Mouse (Mus musculus) c-Kit-positive CD71-positive TER-119-negative erythroid progenitor cells, embryonic 14.5 days (primary cell): Measurements from ENCODE around the gene Znrd1as.

Experiments
- DNase-seq: peaks from one replicate; pipeline ENCODE4 v3.0.0-alpha.2; 2013; ENCODE audit warnings: low read depth

Gene Znrd1as

GRCm38 (mm10) chr17:36957999-36958743 is at the start of gene Znrd1as, which contains the start of gene Znrd1:
Znrd1as (plus strand) TSS chr17:36958592.
Znrd1 (minus strand) TSS chr17:36958559.
- DNase-seq = peak; percentile 94

DNA sequence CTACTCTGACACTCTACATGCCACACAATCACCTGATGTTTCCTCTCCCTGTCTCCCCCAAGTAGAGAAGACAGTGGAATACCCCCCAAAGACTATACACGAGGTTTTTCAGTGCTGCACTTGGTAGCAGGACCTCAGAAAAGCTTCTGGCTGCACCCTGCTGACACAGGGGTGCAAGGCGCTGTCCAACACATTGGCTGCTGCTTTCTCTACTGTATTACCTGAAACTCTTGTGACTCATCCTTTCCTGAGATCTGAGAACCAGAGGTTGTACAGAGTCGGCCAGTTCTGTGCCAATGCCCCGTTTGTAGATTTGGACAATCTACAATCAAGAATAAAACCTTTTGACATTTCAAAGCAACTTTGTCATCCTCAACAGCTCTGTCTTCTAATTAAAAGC is 48.6 kb upstream of the Znrd1as start:
- no peak for DNase-seq

DNA sequence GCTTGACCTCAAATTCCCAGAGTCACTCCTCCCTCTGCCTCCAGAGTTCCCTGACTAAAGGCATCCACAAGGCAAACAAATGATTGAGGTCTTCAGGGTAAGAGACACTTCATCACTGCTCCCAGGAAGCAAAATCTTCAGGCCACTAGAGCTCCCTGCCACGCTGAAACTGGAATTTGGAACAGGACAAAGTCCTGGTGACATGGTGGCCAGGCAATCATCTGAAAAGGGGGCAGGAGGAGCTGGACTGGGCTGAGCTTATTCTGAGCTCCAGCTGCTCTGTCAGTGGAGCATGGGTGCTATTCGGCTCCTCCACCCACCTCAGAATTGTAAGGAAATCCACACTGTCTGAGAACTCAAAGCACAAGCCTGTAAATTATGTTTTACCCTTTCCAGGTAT is 46.4 kb upstream of the Znrd1as start:
- DNase-seq = no peak

DNA sequence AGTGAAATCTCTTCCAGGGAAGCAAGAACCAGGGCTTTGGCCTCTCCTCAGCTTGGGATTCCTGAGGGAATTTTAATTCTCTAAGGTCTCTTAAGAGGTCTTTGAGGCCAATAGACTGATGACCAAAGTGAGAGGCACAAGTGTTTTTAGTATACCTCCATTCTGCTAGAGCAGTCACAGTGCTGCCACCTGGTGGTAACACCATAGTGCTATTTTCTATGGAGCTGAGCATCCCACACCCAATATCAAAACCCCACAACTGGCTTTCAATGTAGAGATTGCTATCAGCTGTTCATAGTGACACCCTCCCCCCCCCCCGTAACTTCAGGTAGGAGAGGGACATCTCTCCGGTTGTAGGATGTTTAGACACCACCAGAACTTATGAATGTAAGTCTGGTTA is 44.3 kb upstream of the Znrd1as start:
- DNase-seq = peak; percentile 61

DNA sequence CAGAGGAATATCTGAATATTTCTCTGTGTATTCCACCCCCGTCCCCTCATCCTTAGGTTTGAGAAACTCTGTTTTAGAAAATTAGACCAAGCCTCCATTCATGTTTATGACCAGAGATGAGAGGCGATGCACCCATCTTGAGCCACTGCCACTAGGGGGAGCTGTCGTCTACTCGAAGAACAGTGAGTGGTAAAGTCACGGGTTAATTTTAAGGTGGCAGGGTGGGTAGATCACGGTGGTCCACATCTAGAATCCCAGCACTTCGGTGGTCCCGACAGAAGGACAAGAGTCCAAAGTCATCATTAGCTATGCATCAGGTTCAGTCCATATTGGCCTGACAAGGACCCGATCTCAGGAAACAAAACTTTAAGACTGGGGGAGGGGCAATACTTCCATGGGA is 43.3 kb upstream of the Znrd1as start:
- DNase-seq = peak; percentile 37

DNA sequence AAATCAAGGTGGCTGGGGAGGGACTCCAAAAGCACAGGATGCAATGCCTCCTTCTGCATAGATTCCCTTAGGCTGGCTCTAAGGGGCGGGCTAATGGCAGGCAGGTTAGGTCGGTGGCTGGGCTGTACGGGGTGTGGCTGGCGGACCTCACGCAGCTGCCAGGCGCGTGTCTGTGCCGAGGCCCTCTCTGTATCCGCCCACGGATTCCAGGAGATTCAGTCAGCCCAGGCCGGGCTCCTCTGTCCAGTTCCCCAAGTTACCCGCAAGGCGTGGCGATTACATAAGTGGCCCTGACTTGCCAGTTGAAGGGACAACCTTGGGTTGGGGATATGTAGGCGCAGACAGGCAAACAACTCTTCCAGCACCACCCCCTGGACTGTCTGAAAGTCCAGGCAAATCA is 38.2 kb upstream of the Znrd1as start:
- no peak for DNase-seq

- DNase-seq = no peak
Measured at GRCm38 (mm10) chr17:36922715-36923114, 35.7 kb upstream of the Znrd1as start.

DNA sequence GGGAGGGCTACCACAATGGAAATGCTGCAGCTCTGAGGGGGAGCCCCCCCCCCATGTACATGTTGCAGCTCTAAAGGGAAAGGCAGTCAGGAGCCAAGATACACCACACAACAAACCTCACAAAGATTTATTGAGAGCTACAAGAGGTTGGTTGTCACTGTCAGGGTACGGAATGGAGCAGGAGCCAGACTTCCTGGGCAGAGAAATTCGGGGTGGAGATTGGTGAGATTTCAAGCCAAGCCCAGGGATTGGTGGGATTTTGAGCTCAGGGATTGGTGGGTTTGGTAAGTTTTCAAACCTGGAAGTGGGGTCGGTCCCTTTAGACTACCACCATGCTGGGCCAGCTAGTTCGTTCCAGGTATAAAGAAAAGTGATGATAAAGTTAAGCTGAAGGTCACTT is 34.9 kb upstream of the Znrd1as start:
- no peak for DNase-seq

- DNase-seq = no peak
Measured at GRCm38 (mm10) chr17:36927496-36928120, 30.8 kb upstream of the Znrd1as start.

DNA sequence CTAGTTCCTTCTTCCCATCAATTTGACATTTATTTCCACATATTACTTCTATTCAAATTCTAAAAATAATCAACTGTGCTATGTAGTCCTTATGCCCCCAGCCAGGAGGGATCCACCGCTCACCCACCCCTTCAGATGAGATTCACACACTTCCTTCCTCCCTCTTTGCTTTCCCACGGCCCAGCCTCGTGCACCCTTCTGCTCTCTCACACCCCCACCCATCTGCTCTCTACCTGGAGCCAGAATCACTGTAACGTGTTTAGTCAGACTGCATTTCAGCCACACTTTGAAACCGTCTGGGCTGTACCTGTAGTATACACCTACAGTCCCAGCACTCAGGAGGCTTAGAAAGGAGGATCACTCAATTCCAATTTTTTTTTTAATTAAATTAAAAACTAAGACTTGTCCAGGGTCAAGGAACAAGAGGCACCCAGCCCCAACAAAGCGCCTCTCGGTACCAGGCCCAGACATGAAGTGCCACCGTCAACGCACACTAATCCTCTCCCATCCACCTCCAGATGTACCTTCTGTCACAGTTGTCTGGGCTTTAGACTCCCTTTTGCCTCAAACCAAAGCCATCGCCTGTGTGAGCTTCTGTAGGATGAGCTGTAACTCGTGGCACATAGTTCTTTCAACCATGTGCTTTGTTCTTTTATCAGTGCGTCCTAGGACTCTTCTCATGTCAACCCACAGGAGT is 29.0 kb upstream of the Znrd1as start:
- no peak for DNase-seq

DNA sequence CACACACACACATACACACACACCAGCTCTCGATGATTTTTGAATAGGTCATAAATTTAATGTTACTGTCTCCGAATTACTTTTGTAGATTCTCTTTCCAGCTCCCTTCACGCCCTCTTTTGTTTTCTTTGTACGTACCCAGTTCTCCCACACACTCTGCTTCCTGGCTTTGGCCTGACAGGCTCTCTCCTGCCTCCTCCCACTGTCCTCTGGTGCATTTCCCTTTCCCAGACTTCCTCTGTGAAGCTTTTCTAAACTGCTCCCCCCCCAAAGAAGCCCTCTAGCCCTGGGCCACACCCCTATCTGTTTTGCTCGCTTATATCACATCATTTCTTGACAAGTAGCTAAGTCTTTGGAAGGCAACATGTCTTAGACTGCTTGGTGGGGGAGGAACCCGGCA is 28.2 kb upstream of the Znrd1as start:
- DNase-seq = no peak

DNA sequence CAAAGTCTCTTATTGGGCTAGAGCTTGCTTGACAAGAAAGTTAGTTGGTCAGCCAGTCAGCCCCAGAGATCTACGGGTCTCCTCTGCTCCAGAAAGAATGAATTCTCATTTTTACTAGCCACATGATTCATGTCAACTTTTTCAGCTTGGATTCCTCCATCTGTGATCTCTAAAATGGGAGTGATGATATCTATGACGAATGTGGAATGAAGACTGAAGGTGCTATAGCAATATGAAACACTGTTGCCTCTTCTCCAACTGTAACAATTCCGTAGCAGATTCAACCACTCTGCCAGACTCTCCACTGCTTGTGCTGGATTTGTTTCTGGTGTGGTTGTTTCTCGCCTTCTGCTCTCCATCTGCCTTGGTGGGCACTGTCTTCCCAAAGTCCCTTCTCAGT is 27.3 kb upstream of the Znrd1as start:
- no peak for DNase-seq

- DNase-seq = no peak
Measured at GRCm38 (mm10) chr17:36931806-36932205, 26.6 kb upstream of the Znrd1as start.

DNA sequence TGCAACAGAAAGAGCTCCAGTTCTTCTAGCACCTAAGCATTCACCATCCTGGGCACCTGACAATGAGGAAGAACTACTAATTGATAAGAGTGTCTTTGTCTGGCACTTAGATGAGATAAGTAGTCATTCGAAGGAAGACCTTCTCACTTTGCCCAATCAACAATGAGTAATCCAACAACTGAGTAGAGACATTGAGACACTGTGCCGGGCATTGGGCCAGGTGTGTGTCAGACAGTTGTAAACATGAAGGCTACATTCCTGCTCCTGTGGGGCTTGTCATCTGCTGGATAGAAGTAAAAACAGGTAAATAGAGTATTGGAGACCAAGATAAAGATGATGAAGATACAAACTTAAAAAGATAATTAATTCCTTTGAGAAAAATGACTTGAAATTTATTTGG is 20.3 kb upstream of the Znrd1as start:
- no peak for DNase-seq

- DNase-seq = no peak
Measured at GRCm38 (mm10) chr17:36942391-36942790, 16.0 kb upstream of the Znrd1as start.

GRCm38 (mm10) chr17:36942791-36943471 is 15.5 kb upstream of the Znrd1as start, which contains the start of gene Rnf39:
Rnf39 (plus strand) TSS chr17:36942918.
- no peak for DNase-seq

- no peak for DNase-seq
Measured at GRCm38 (mm10) chr17:36943691-36944090, 14.7 kb upstream of the Znrd1as start.

- DNase-seq = no peak
Measured at GRCm38 (mm10) chr17:36944121-36944775, 14.1 kb upstream of the Znrd1as start.

DNA sequence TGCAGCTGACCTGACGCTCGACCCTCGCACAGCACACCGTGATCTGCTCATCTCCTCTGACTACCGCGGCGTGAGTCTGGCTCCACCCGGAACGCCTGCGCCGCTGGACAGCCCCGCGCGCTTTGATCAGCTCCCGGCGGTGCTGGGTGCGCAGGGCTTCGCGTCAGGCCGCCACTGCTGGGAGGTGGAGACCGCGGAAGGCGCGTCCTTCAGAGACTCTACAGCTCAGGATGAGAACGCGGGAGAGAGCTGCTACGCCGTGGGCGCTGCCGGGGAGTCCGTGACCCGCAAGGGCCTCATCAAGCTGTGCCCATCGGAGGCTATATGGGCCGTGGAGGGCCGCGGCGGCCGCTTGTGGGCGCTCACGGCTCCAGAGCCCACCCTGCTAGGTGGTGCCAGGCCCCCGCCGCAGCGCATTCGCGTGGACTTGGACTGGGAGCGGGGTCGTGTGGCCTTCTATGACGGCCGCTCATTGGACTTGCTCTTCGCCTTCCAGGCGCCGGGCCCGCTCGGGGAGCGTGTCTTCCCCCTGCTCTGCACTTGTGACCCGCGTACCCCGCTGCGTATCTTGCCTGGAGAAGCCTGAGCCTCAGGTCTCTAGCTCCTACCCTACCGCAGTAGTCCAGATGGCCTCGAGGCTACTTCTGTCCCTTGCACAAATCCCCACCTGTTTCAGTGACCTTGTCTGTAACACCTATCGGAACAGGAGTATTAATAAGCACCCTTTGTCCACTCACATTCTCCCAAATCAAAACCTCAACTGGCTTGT is 11.2 kb upstream of the Znrd1as start:
- DNase-seq = no peak

DNA sequence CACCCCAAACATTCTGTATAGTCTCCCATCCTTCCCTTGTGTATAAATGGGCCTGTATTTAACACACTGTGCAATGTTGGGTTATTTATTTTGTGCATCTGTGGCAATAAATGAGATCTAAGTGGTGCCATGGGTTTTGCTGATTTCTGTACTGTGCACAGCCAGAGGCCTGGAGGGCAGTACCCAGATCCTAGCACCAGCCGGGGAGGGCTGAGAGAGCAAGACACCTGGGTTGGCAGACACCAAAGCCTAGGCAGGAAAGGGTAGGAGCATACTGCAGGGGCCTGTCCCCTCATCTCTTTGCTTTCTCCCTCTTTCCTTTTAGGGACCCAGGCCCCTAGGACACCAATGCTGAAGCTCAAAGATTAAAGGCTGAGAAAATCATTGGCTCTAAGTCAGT is 10.1 kb upstream of the Znrd1as start:
- DNase-seq = no peak

DNA sequence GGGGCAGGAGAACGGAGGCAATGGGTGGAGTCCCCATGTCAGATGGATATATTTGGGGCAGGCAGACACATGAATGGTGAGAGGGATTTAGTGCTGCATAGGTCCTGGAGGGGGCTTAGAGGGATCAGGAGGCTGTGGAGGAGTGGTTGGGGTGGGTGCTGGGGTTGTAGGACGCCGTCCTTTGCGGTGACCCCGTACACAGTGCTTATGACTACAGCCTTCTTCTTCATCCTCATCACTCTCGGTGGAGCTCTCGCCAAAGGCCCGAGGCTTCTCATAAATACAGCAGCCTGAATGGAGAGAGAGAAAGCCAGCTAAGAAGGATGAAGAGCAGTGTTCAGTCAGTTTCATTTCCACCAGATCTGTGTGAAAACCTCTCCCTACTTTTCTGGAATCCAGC is 9.1 kb upstream of the Znrd1as start:
- DNase-seq = no peak
